Mouse (Mus musculus): ENCODE measurements around the gene Unc119b. TPM values are rescaled to one million over a fixed set of nuclear protein-coding genes. Genes with fewer than 3 reads are reported as not detected.
"Not testable (repeated sequence)": the region's sequence is repeated elsewhere in the genome, so short reads cannot be mapped to it uniquely, and the experiment has no call there.

The Unc119b gene
- polyA plus RNA-seq, 1 experiment from 2014 or later: 31.2 TPM

DNA sequence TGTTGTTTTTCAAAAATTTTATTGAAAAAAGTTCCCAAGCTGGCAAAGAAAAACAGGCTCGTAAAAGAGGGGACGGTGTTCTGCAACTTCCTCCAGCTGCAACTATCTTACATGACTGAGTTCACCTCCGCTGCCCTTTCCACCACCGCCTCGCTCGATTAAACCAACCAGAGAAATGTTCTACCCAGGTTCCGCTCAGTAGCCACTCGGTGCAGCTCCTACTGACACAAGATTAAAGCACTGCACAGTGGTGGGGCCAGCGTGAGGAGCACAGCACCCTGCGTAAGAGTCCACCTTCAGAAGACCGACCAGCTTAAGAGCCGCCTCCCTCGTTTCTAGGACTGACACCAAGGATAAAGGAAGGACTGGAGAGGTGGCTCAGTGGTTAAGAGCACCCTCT, 16.7 kb upstream of the Unc119b start:
- Histone ChIP-seq H3K36me3 (replicated peaks; ENCODE audit: control insufficient read depth, insufficient read depth) (peaks cover 46% of the 10 kb centered on the region), H3K4me3 (replicated peaks; ENCODE audit: low read length) (no peak overlapping the region), H3K4me1 (replicated peaks; ENCODE audit: control insufficient read depth, insufficient read depth, low read length) (peaks cover 25% of the 10 kb centered on the region), H3K27me3 (ENCODE audit: control insufficient read depth, insufficient read depth, low read length) (no peaks in the 10 kb centered on the region), H3K9me3 (ENCODE audit: control insufficient read depth, low read length) (no peaks in the 10 kb centered on the region), H3K9ac (no peak overlapping the region), H3K4me2 (replicated peaks) (no peak overlapping the region), H3K27ac (no peak overlapping the region)
- WGBS: 85% methylated on average over 13 of the region's 13 CpGs
- DNase-seq (ENCODE audit: low spot score) (no peak), ATAC-seq (ENCODE audit: low FRiP score) (no peak)

DNA sequence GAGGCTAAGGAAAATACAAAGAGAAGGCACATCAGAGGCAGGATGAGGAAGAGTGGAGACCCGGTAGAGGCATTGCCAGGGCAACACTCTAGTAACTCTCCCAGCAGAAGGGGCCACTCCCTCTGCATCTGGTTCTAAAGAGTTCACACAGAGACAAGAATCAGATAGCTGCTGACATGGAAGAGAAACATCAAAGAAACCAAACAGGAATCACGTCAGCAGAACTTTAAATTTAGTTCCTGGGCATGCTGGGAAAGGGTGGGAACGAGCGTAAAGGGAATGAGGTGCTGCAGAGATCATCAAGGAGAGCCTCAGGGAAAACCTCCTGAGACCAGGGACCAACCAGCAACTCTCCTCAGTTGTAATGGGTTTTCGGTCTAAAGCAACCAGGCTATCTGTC, 16.2 kb upstream of the Unc119b start:
- H3K9ac ChIP-seq: no peak overlapping the region
- ATAC-seq (ENCODE audit: low FRiP score): no peak
- 86% methylated on average over 5 of the region's 5 CpGs for WGBS
- peaks cover 20% of the 10 kb centered on the region for H3K4me1 ChIP-seq (replicated peaks; ENCODE audit: control insufficient read depth, insufficient read depth, low read length)
- DNase-seq (ENCODE audit: low spot score): no peak
- no peak overlapping the region for H3K27ac ChIP-seq
- H3K4me3 ChIP-seq (replicated peaks; ENCODE audit: low read length): no peak overlapping the region
- H3K9me3 ChIP-seq (ENCODE audit: control insufficient read depth, low read length): no peaks in the 10 kb centered on the region
- peaks cover 51% of the 10 kb centered on the region for H3K36me3 ChIP-seq (replicated peaks; ENCODE audit: control insufficient read depth, insufficient read depth)
- H3K27me3 ChIP-seq (ENCODE audit: control insufficient read depth, insufficient read depth, low read length): no peaks in the 10 kb centered on the region
- no peak overlapping the region for H3K4me2 ChIP-seq (replicated peaks)

DNA sequence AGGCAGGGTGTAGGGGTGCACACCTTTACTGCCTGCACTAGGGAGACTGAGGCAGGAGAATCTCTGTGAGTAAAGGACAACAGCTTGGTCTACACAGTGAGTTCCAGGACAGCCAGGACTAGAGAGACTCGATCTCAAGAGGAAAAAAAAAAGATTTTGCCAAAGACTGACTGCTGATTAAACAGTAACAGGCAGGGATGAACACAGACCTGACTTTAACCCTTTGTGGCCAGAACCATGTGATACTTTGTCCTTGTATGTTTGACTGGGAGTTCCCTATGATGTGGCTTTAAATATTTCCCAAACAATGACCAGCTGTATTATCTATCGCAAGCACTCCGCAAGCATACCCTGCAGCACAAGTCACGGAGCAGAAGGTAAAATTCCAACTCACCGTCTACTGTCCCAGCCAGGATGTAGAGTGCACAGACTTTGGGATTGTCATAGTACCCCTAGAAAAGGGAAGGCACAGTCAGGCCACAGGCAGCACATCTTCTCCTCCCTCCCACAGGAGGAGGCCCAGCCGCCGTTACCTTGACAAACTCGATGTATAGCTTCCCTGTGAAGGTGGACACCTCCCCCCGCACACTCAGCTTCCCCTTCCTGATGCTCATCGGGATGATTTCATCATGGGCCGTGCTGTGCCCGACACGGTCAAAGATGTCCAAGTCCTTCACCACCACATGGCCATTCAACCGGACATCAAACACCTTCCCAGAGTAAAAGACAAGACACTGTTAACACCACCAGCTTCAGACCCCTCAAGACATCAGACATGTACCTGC, 15.1 kb upstream of the Unc119b start:
- WGBS: 97% methylated on average over 14 of the region's 14 CpGs
- Histone ChIP-seq H3K27ac (no peak overlapping the region), H3K27me3 (ENCODE audit: control insufficient read depth, insufficient read depth, low read length) (no peaks in the 10 kb centered on the region), H3K4me2 (replicated peaks) (no peak overlapping the region), H3K9me3 (ENCODE audit: control insufficient read depth, low read length) (no peaks in the 10 kb centered on the region), H3K4me1 (replicated peaks; ENCODE audit: control insufficient read depth, insufficient read depth, low read length) (peaks cover 9% of the 10 kb centered on the region), H3K36me3 (replicated peaks; ENCODE audit: control insufficient read depth, insufficient read depth) (peaks cover 62% of the 10 kb centered on the region), H3K4me3 (replicated peaks; ENCODE audit: low read length) (no peak overlapping the region), H3K9ac (no peak overlapping the region)
- no peak for DNase-seq (ENCODE audit: low spot score)
- no peak for ATAC-seq (ENCODE audit: low FRiP score)

DNA sequence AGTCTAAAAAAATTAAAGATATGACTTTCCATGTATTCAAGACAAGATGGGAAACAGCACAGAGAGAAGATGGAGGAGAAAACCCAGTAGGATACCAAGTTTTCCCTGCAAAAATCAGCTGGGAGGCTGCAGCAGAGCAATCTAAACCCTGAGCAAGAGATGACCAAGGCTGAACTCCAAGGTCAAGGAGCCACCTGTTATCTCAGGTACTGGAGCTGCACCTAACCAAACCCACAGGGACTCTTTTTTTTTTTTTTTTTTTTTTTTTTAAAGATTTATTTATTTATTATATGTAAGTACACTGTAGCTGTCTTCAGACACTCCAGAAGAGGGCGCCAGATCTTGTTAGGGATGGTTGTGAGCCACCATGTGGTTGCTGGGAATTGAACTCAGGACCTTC, 14.1 kb upstream of the Unc119b start:
- WGBS: no CpG with 5 or more reads among the region's 1 CpGs
- H3K9ac ChIP-seq; H3K27ac ChIP-seq; H3K27me3 ChIP-seq (ENCODE audit: control insufficient read depth, insufficient read depth, low read length); H3K9me3 ChIP-seq (ENCODE audit: control insufficient read depth, low read length); DNase-seq (ENCODE audit: low spot score); H3K4me3 ChIP-seq (replicated peaks; ENCODE audit: low read length); ATAC-seq (ENCODE audit: low FRiP score); H3K4me1 ChIP-seq (replicated peaks; ENCODE audit: control insufficient read depth, insufficient read depth, low read length); H3K4me2 ChIP-seq (replicated peaks): not testable (repeated sequence)
- peaks cover 72% of the 10 kb centered on the region for H3K36me3 ChIP-seq (replicated peaks; ENCODE audit: control insufficient read depth, insufficient read depth)

DNA sequence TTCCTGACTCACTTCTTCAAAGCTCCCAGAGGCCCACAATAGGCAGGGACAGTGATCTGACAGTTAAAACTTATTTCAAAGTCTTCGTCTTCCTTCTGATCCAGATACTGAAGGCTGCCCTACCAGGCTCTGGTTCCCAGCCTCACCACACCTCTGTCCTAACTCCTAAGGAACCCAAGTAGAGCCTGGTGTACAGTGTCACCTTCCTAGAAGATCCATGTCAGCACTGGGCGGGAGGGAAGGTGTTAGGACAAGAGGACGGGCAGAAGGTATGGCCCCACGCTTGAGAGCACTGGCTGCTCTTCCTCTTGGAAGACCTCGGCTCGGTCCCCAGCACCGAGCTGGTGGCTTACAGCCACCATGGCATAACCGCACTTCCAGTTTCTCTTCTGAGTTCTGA, 13.6 kb upstream of the Unc119b start:
- Histone ChIP-seq H3K36me3 (replicated peaks; ENCODE audit: control insufficient read depth, insufficient read depth) (peaks cover 72% of the 10 kb centered on the region), H3K27ac (no peak overlapping the region), H3K9me3 (ENCODE audit: control insufficient read depth, low read length) (no peaks in the 10 kb centered on the region), H3K4me2 (replicated peaks) (no peak overlapping the region), H3K9ac (no peak overlapping the region), H3K4me1 (replicated peaks; ENCODE audit: control insufficient read depth, insufficient read depth, low read length) (no peaks in the 10 kb centered on the region), H3K27me3 (ENCODE audit: control insufficient read depth, insufficient read depth, low read length) (no peaks in the 10 kb centered on the region), H3K4me3 (replicated peaks; ENCODE audit: low read length) (no peak overlapping the region)
- 95% methylated on average over 8 of the region's 8 CpGs for WGBS
- DNase-seq (ENCODE audit: low spot score) (no peak), ATAC-seq (ENCODE audit: low FRiP score) (no peak)

DNA sequence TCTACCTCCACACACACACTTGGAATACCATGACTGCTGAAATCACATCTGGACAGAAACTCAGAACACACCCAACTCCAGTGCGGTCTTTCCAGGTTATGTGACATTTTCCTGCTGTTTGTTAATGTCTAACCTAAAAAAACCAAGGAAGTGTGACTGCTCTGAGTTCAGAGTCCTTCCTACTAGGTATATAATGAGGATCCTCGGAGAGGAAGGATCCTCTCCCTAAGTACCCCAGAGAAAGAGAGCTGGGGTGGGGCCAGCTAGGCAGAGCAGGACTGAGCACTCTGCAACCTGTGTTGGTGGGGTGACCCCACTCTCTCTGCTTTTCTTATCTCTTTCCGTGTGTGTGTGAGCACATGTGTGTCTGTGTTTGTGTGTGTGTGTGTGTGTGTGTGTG, 12.6 kb upstream of the Unc119b start:
- Histone ChIP-seq H3K4me3 (replicated peaks; ENCODE audit: low read length) (no peak overlapping the region), H3K9me3 (ENCODE audit: control insufficient read depth, low read length) (no peaks in the 10 kb centered on the region), H3K27me3 (ENCODE audit: control insufficient read depth, insufficient read depth, low read length) (no peaks in the 10 kb centered on the region), H3K27ac (no peak overlapping the region), H3K36me3 (replicated peaks; ENCODE audit: control insufficient read depth, insufficient read depth) (peaks cover 72% of the 10 kb centered on the region), H3K4me1 (replicated peaks; ENCODE audit: control insufficient read depth, insufficient read depth, low read length) (no peaks in the 10 kb centered on the region), H3K9ac (no peak overlapping the region), H3K4me2 (replicated peaks) (no peak overlapping the region)
- no peak for DNase-seq (ENCODE audit: low spot score)
- no peak for ATAC-seq (ENCODE audit: low FRiP score)
- WGBS: 97% methylated on average over 3 of the region's 3 CpGs

DNA sequence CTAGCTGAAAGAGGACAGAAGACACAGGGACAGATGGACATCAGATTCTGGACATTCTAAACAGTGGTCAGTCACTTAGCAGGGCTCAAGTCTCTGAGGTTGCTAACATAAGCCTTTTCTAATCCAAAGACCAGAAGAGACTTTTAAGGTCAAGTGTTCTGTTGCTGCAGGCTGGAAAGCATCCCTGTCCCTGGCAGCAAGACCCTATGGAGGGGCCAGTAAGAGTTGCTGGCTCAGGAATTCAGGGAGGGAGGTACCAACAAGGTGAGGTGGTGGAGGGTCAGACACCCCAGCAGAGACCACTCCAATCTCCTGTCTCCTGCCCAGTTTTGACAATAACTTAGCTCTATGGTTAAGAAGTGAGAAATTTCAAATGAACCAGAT, 12.0 kb upstream of the Unc119b start:
- no peak for ATAC-seq (ENCODE audit: low FRiP score)
- H3K27me3 ChIP-seq (ENCODE audit: control insufficient read depth, insufficient read depth, low read length): no peaks in the 10 kb centered on the region
- peaks cover 72% of the 10 kb centered on the region for H3K36me3 ChIP-seq (replicated peaks; ENCODE audit: control insufficient read depth, insufficient read depth)
- no peaks in the 10 kb centered on the region for H3K9me3 ChIP-seq (ENCODE audit: control insufficient read depth, low read length)
- no peak for DNase-seq (ENCODE audit: low spot score)
- no peak overlapping the region for H3K9ac ChIP-seq
- no peak overlapping the region for H3K27ac ChIP-seq
- no peaks in the 10 kb centered on the region for H3K4me1 ChIP-seq (replicated peaks; ENCODE audit: control insufficient read depth, insufficient read depth, low read length)
- H3K4me3 ChIP-seq (replicated peaks; ENCODE audit: low read length): no peak overlapping the region
- H3K4me2 ChIP-seq (replicated peaks): no peak overlapping the region

DNA sequence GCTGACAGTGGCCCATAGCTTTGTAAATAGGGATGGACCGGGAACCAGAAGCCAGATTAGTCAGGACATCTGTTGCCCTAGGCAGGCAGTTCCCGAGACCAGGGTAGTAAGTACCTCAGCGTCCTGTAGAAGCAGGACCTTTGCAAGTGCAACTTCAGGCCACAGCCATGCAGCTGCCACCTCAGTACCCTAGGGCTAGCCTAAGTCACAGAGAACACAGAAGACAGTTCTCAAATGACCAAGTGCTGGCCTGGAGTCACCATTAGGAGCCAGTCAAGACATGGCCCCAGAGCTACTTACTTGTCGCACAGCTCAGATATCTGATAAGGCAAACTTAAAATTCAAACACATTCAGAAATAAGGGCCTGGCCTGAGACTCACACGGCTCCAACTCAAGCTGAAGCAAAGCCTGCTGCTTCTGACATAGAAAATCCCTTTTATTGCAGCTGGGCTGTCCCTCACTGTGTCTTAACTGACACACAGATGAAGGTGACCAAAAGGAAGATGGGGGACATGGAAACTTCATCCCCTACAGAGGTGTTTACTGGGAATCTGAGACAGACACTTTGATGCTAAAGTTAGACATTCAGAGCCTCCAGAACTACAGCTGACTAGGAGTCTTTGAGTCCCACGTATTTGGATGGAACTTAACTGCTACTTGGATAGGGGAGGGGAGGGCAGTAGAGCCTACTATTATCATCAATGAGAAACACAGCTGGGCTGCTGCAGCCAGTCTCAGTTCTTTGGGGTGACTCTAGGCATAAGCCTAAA, 11.4 kb upstream of the Unc119b start:
- no peak for DNase-seq (ENCODE audit: low spot score)
- 85% methylated on average over 6 of the region's 6 CpGs for WGBS
- no peaks in the 10 kb centered on the region for H3K4me1 ChIP-seq (replicated peaks; ENCODE audit: control insufficient read depth, insufficient read depth, low read length)
- peaks cover 70% of the 10 kb centered on the region for H3K36me3 ChIP-seq (replicated peaks; ENCODE audit: control insufficient read depth, insufficient read depth)
- H3K9me3 ChIP-seq (ENCODE audit: control insufficient read depth, low read length): no peaks in the 10 kb centered on the region
- no peak overlapping the region for H3K9ac ChIP-seq
- H3K27me3 ChIP-seq (ENCODE audit: control insufficient read depth, insufficient read depth, low read length): no peaks in the 10 kb centered on the region
- no peak overlapping the region for H3K4me3 ChIP-seq (replicated peaks; ENCODE audit: low read length)
- no peak overlapping the region for H3K27ac ChIP-seq
- H3K4me2 ChIP-seq (replicated peaks): no peak overlapping the region
- ATAC-seq (ENCODE audit: low FRiP score): no peak

DNA sequence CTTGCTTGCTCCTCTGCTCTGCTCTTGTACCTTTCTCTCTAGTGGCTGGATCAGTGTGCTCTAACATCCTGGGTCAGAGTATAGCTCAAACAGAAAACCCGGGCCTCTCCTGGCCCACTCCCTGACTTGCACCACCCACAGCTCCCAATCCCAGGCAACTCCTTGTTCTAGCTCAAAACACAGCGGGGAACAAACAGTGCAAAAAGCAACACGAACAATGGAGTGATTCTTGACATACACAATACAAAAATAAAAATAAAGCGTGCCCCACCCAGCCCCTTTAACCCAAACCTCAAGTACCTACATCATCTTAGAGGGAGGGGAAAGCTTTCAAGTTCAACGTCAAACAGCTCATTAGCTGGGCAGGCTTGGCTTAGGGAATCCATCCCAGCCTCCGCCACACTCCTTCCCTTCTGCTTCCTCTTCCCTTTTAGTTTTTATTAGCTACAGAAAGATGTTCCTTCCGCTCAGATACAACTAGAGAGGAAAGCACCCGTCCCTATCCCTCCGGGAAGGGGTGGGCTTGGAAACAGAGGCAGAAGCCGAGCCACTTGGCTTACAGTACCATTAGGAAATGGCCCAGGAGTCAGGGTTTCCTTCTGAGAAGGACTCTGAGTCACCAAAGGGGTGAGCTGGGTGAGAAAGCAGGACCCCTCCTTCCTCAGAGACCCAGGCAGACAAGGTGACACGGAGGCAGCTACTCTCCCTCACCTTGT, 10.6 kb upstream of the Unc119b start:
- Histone ChIP-seq H3K9ac (no peak overlapping the region), H3K27me3 (ENCODE audit: control insufficient read depth, insufficient read depth, low read length) (no peaks in the 10 kb centered on the region), H3K4me3 (replicated peaks; ENCODE audit: low read length) (no peak overlapping the region), H3K4me1 (replicated peaks; ENCODE audit: control insufficient read depth, insufficient read depth, low read length) (no peaks in the 10 kb centered on the region), H3K27ac (no peak overlapping the region), H3K4me2 (replicated peaks) (no peak overlapping the region), H3K36me3 (replicated peaks; ENCODE audit: control insufficient read depth, insufficient read depth) (peaks cover 63% of the 10 kb centered on the region), H3K9me3 (ENCODE audit: control insufficient read depth, low read length) (no peaks in the 10 kb centered on the region)
- WGBS: 76% methylated on average over 11 of the region's 11 CpGs
- DNase-seq (ENCODE audit: low spot score) (no peak), ATAC-seq (ENCODE audit: low FRiP score) (no peak)

All from hindbrain, embryonic 14.5 days (tissue).